Mouse (Mus musculus) olfactory bulb, adult 2 months (tissue): ENCODE data around the gene Nrn1. TPM values are rescaled to one million over a fixed set of nuclear protein-coding genes. Genes with fewer than 3 reads are reported as not detected.

Source experiments
- H3K27ac ChIP-seq: fragments of 200-500 bp; 2 replicates; pipeline ENCODE4 v1.5.1; 2012; ENCODE audit warnings: low read depth, low read length; ENCODE audit not compliant: insufficient read depth
- H3K4me1 ChIP-seq: fragments of 200-500 bp; 2 replicates; pipeline ENCODE4 v1.6.1; 2012; ENCODE audit warnings: low read length; ENCODE audit not compliant: control insufficient read depth, insufficient read depth
- H3K4me3 ChIP-seq: fragments of 200-500 bp; 2 replicates; pipeline ENCODE4 v1.5.1; 2012; ENCODE audit warnings: mild to moderate bottlenecking, low read depth, low read length, moderate library complexity; ENCODE audit not compliant: insufficient read depth
- CTCF ChIP-seq: fragments of 200-500 bp; IDR thresholded peaks from 2 replicates; pipeline ENCODE4 v1.5.1; 2012; ENCODE audit warnings: low read depth, mild to moderate bottlenecking, low read length, moderate library complexity; ENCODE audit not compliant: insufficient read depth
- POLR2A ChIP-seq: fragments of 200-500 bp; IDR thresholded peaks from 2 replicates; pipeline ENCODE4 v1.6.1; 2012; ENCODE audit warnings: mild to moderate bottlenecking, low read depth, low read length, moderate library complexity; ENCODE audit not compliant: insufficient read depth
- WGBS: fragments of 180-500 bp; shearing (Covaris S2); methylation state at CpG from one replicate; pipeline ENCODE4 v1.1.7; 2018; 5-methylcytosine and 5-hydroxymethylcytosine counted together
- polyA plus RNA-seq: library from polyadenylated mRNA; stranded (reverse); fragments of >200 nt; gene quantifications from 2 replicates; pipeline ENCODE4 v1.2.4, GENCODE M21; 2012; ENCODE audit warnings: low replicate concordance; ENCODE audit not compliant: missing spikeins, insufficient read depth, insufficient read length

Gene Nrn1
- polyA plus RNA-seq, 1 experiment = not detected

DNA sequence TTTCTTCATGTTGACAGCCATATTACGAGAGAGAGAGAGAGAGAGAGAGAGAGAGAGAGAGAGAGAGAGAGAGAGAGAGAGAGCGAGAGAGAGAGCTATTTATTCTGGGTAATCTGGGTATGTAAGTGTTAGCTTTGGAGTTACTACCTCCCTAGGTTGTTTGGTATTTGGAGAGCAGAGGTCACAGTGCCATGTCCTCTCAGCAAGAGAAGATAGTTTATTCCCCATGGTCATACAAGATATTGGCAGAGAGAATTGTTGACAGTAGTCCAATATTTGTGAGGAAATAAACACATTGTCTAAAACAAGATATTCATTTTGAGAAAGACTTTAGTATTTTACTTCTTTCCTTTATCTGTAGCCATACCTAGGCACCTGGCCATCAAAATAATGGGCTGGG, 20.8 kb downstream of the Nrn1 start:
- no peak overlapping the region for H3K4me3 ChIP-seq
- TF ChIP-seq CTCF (no peak), POLR2A (no peak)
- no peaks in the 10 kb centered on the region for H3K4me1 ChIP-seq
- no peak overlapping the region for H3K27ac ChIP-seq
- WGBS = 87% methylated on average over 2 of the region's 2 CpGs

DNA sequence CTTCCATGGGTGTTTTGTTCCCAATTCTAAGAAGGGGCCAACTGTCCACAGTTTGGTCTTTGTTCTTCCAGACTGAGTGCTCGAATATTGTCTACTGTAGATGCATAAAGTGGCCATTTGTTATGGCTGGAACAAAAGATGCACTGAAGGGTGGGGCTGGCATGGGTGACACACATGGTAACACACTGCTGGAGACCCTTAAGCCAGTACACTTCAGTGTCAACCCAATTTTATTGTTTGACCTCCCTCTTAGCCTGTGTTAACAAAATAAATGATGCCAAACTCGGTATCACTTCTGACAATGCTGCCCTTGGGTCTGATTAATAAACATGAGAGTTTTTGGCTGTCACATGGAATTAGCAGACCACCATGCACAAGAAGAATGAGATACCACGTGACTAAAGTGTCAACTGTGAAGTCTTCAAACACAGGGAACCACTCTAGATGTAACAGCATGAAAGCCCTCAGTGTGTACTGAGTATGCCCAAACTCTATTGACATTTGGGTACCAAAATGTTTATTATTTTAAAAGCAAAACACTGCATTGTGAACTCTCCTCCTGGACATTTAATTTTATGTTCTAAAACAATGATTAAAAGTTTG, 27.7 kb downstream of the Nrn1 start:
- Histone ChIP-seq H3K4me1 (no peaks in the 10 kb centered on the region), H3K4me3 (no peak overlapping the region), H3K27ac (no peak overlapping the region)
- no peak for TF ChIP-seq POLR2A
- no peak for TF ChIP-seq CTCF
- WGBS = 34% methylated on average over 3 of the region's 3 CpGs

DNA sequence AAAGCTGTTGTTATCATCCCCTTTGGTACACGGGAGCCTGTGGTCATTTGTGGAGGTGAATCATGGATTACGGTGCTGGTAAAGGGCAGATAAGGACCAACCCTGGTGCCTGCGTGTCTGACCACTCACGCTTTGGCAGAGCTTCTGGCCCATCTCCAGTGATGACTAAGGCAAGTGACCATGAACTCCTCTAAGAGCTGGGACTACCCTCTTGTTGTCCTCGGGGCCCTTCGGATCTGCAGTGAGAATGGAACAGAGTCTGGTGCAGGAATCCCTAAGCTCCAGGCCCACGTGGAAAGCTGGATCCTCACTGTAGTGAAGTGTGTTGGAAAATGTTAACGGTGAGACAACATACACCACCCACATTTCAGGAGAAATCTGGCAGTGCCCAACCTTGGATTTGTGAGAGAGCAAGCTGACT, 38.6 kb downstream of the Nrn1 start:
- H3K4me3 ChIP-seq = no peak overlapping the region
- H3K27ac ChIP-seq = no peak overlapping the region
- H3K4me1 ChIP-seq = peaks cover 2% of the 10 kb centered on the region; the same call in 1 of the 2 replicates
- 84% methylated on average over 8 of the region's 8 CpGs for WGBS
- TF ChIP-seq CTCF (no peak), POLR2A (no peak)

DNA sequence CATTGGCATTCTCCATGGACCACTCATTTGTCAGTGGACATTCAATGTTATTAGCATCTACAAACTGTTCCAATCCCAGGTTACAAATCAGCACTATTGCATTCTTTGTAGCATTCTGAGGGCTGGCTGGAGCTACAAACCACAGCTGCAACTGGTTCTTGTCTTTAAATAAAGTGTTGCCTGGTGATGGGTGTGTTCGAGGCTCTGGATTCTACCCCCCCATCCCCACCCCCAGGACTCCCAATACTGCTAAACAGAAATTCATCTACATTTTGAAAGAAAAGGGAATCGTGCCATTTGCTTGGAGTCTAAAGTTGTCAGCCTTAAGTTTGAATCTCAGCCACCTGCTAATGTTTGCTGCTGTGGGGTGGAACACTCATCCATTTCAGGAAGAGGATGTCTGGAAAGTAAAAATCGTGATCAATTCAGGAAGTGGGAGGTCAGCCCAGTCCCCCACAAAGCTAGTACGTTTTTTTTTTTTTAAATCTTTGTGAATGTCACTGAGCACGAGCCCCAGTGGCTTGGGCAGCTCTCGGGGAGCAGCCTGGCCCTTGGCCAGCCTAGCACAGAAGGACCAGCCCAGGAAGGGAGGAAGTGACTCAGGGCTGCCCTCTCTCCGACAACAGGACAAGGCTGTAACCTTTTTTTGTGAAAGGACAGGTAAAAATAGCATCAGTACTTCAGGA, 39.3 kb downstream of the Nrn1 start:
- Histone ChIP-seq H3K4me3 (no peak overlapping the region), H3K27ac (no peak overlapping the region), H3K4me1 (peaks cover 2% of the 10 kb centered on the region; the same call in 1 of the 2 replicates)
- WGBS = 21% methylated on average over 7 of the region's 7 CpGs
- TF ChIP-seq CTCF (no peak), POLR2A (no peak)

DNA sequence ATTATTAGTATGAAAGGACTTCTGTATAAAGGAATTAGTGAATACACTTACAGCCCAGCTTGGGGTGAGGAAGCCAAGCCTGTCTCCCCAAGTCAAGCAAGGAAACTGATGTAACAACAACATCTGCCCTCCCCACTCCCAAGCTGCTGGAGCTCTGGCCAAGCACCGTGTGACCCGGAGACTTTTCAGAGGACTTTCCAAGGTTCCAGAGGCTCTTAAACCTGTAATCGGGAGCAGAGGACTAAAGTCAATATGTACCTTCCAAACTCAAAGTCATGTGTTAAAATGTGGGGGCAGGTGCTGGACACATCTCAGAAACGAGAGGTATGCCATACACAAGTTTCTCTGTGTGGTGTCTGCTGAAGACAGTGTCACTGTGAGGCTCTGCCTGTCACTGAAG, 51.4 kb downstream of the Nrn1 start:
- WGBS = 83% methylated on average over 4 of the region's 4 CpGs
- H3K4me3 ChIP-seq = no peak overlapping the region
- TF ChIP-seq POLR2A (no peak), CTCF (no peak)

DNA sequence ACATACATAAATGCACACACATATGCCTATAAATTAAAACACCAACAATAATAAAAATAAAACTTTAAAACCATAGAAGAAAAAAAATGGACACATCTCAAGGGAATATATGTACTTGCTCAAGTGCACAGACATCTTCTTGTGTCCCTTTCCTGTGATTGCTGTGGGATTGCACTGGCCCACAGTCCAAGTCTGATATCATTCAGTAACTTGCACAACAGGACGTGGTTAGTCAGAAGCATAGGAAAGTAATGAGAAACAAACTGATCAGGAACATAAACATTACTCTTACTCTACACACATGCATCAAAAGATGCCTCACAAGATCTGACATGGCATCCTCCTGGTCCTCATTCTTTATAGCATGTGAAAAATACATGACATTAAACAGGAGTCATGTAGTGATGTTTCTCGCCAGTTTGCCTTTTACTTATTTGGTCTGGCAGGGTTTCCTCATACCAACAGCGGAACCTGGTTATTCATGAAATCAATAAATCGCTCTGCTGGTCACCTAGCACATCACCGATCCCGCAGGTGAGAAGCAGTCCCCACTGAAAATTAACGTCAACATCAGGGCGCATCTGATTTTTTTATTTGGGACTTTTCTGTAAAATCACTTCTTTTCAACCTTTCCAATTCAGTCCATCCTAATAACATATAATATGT, 54.1 kb downstream of the Nrn1 start:
- Histone ChIP-seq H3K4me1 (no peaks in the 10 kb centered on the region), H3K27ac (no peak overlapping the region), H3K4me3 (no peak overlapping the region)
- TF ChIP-seq CTCF (no peak), POLR2A (no peak)
- WGBS = 96% methylated on average over 8 of the region's 8 CpGs

More for the DNA sequence above, 51.4 kb downstream of the Nrn1 start:
- Histone ChIP-seq H3K4me1 (no peaks in the 10 kb centered on the region), H3K27ac (no peak overlapping the region)

DNA sequence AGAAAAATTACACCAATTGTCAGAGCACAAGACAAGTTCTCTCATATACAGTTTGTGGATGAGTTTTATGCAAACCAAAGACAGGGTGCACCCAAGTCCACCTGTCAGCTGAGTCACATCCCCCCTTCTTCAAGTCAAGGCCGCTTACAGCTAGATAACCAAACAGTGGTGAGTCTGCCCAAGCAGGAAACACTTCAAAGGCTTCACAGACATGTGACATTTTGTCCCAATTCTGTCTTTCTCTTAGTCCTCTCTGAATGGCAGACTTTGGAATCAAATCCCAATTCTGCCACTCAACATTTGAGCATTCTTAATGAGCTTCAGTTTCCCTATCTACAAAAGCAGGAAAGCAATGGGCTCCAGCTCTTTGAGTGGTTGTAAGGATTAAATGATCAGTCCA, 55.6 kb downstream of the Nrn1 start:
- TF ChIP-seq CTCF (no peak), POLR2A (no peak)
- Histone ChIP-seq H3K4me1 (no peaks in the 10 kb centered on the region), H3K4me3 (no peak overlapping the region), H3K27ac (no peak overlapping the region)
- 93% methylated on average over 1 of the region's 1 CpGs for WGBS
